ENCODE assay signal across 8 mouse cellular contexts in genomic region chr6:83775638-83776293, GRCm38 (mm10). TPM values are rescaled to one million over a fixed set of nuclear protein-coding genes. Genes with fewer than 3 reads are reported as not detected.
A peak's percentile ranks its signal among the peaks of the same experiment; 100 is the strongest.
DNase-seq lines count a peak whose midpoint lies in the region; ATAC-seq and TF ChIP-seq lines count a peak whose summit lies in the region.

Gene Tex261 (minus strand): TSS chr6:83775813.

- H3ac ChIP-seq in C2C12 (ENCODE audit: control insufficient read depth, insufficient read length, low read depth): peak within 1 kb of the TSS; percentile 95
- H3ac ChIP-seq in myocyte (ENCODE audit: control insufficient read depth, insufficient read length): peak within 1 kb of the TSS; percentile 42

- peak within 1 kb of the TSS; percentile 90 for H3K4me2 ChIP-seq in heart, embryonic 11.5 days
- H3K4me2 ChIP-seq in kidney, embryonic 16.5 days (replicated peaks; ENCODE audit: low read depth, low read length): peak within 1 kb of the TSS; percentile 72
- H3K4me2 ChIP-seq in myocyte (ENCODE audit: low read depth): peak within 1 kb of the TSS; percentile 85

- H3K4me1 ChIP-seq in erythroblast, embryonic 14.5 days (ENCODE audit: control insufficient read depth): peaks cover 34% of the 10 kb centered on the region
- H3K4me1 ChIP-seq in heart, embryonic 11.5 days (ENCODE audit: control insufficient read depth, insufficient read depth, low read length): peaks cover 10% of the 10 kb centered on the region
- H3K4me1 ChIP-seq in kidney, embryonic 16.5 days (ENCODE audit: insufficient read depth, low read length): peaks cover 11% of the 10 kb centered on the region
- H3K4me1 ChIP-seq in liver, adult 2 months (ENCODE audit: control insufficient read depth, insufficient read depth, low read length): peaks cover 7% of the 10 kb centered on the region

- DNase-seq in brain, embryonic 14.5 days (ENCODE audit: low read depth): peak; percentile 96
- peak; percentile 86 for DNase-seq in liver, adult 2 months (ENCODE audit: extremely low read depth, low read depth, low spot score)
- DNase-seq in splenic B cell, adult 2 months (ENCODE audit: low read depth, low spot score): peak; percentile 91

- peaks cover 11% of the 10 kb centered on the region for H3K79me3 ChIP-seq in C2C12 (ENCODE audit: low read depth)

- H3K4me3 ChIP-seq in C2C12 (ENCODE audit: insufficient read depth, poor library complexity, severe bottlenecking) (peak within 1 kb of the TSS; percentile 96), myocyte (peak within 1 kb of the TSS; percentile 79)
- peak within 1 kb of the TSS; percentile 97 for H3K4me3 ChIP-seq in erythroblast, embryonic 14.5 days (replicated peaks)
- peak within 1 kb of the TSS; percentile 88 for H3K4me3 ChIP-seq in heart, embryonic 11.5 days (ENCODE audit: low read depth, low read length)
- H3K4me3 ChIP-seq in kidney, embryonic 16.5 days (ENCODE audit: low read length): peak within 1 kb of the TSS; percentile 73
- peak within 1 kb of the TSS; percentile 95 for H3K4me3 ChIP-seq in liver, adult 2 months (ENCODE audit: insufficient read depth, low read depth, low read length)

- H3K79me2 ChIP-seq in C2C12 (ENCODE audit: control insufficient read depth, insufficient read depth): peaks cover 29% of the 10 kb centered on the region
- H3K79me2 ChIP-seq in liver, adult 2 months (ENCODE audit: control insufficient read depth, insufficient read depth, low read length): no peaks in the 10 kb centered on the region; the same call in 1 of the 2 replicates
- peaks cover 8% of the 10 kb centered on the region for H3K79me2 ChIP-seq in myocyte (ENCODE audit: control insufficient read depth, insufficient read depth)

- WGBS in heart, embryonic 11.5 days (ENCODE audit: insufficient replicate concordance): under 1% methylated on average over 45 of the region's 45 CpGs
- WGBS in kidney, embryonic 16.5 days: 0% methylated on average over 45 of the region's 45 CpGs
- 0% methylated on average over 43 of the region's 45 CpGs for WGBS in liver, adult 2 months

- ATAC-seq in heart, embryonic 11.5 days (replicated peaks; ENCODE audit: insufficient number of reproducible peaks, low FRiP score, low TSS enrichment): peak; percentile 93
- peak; percentile 97 for ATAC-seq in kidney, embryonic 16.5 days (ENCODE audit: low FRiP score, low TSS enrichment)

- peak; percentile 97 for TF ChIP-seq POLR2A in brain, embryonic 14.5 days (IDR thresholded peaks at IDR 0.05; ENCODE audit: borderline replicate concordance, extremely low read depth, insufficient read depth, insufficient read length, poor library complexity, severe bottlenecking)
- TF ChIP-seq POLR2A in liver, adult 2 months (IDR thresholded peaks at IDR 0.05; ENCODE audit: extremely low read depth, insufficient read depth, low read length): peak; percentile 77; the same call in 1 of the 2 replicates
- peak; percentile 98 for TF ChIP-seq POLR2A in myocyte (IDR thresholded peaks at IDR 0.05; ENCODE audit: insufficient read length, low read depth)

- H3K27ac ChIP-seq in heart, embryonic 11.5 days (ENCODE audit: low read depth, low read length): peak within 1 kb of the TSS; percentile 85
- H3K27ac ChIP-seq in kidney, embryonic 16.5 days (ENCODE audit: low read length): peak within 1 kb of the TSS; percentile 87
- peak within 1 kb of the TSS; percentile 88 for H3K27ac ChIP-seq in liver, adult 2 months (replicated peaks; ENCODE audit: insufficient read depth, low read depth, low read length)

- no peaks in the 10 kb centered on the region for H3K9me3 ChIP-seq in erythroblast, embryonic 14.5 days (ENCODE audit: control insufficient read depth, low read length)
- H3K9me3 ChIP-seq in heart, embryonic 11.5 days (replicated peaks; ENCODE audit: control insufficient read depth, low read length): no peaks in the 10 kb centered on the region
- H3K9me3 ChIP-seq in kidney, embryonic 16.5 days (ENCODE audit: low read length): no peaks in the 10 kb centered on the region

- H3K36me3 ChIP-seq in C2C12 (ENCODE audit: control insufficient read depth, insufficient read depth) (peaks cover 13% of the 10 kb centered on the region), myocyte (ENCODE audit: control insufficient read depth, insufficient read depth) (no peaks in the 10 kb centered on the region)
- H3K36me3 ChIP-seq in erythroblast, embryonic 14.5 days (ENCODE audit: control insufficient read depth): peaks cover 31% of the 10 kb centered on the region
- peaks cover 2% of the 10 kb centered on the region for H3K36me3 ChIP-seq in heart, embryonic 11.5 days (ENCODE audit: control insufficient read depth, insufficient read depth, low read length)
- H3K36me3 ChIP-seq in kidney, embryonic 16.5 days (ENCODE audit: insufficient read depth, low read length): peaks cover 17% of the 10 kb centered on the region
- no peaks in the 10 kb centered on the region for H3K36me3 ChIP-seq in liver, adult 2 months (ENCODE audit: control insufficient read depth, insufficient read depth, low read length)
- peaks cover 4% of the 10 kb centered on the region; the same call in 1 of the 2 replicates for H3K36me3 ChIP-seq in splenic B cell, adult 2 months (ENCODE audit: control insufficient read depth, insufficient read depth, low read length, poor library complexity, severe bottlenecking)

- TF ChIP-seq CTCF in C2C12 (IDR thresholded peaks at IDR 0.05; ENCODE audit: control insufficient read depth, insufficient read depth, insufficient read length): peak; percentile 93
- TF ChIP-seq CTCF in brain, embryonic 14.5 days (IDR thresholded peaks at IDR 0.05; ENCODE audit: borderline replicate concordance, extremely low read depth, insufficient read depth, insufficient read length): peak; percentile 82
- TF ChIP-seq CTCF in liver, adult 2 months (IDR thresholded peaks at IDR 0.05; ENCODE audit: low read depth, low read length): peak; percentile 66

- H3K27me3 ChIP-seq in C2C12 (ENCODE audit: control insufficient read depth, insufficient read depth, insufficient read length) (no peaks in the 10 kb centered on the region), myocyte (ENCODE audit: control insufficient read depth, insufficient read depth, insufficient read length) (no peaks in the 10 kb centered on the region)
- no peaks in the 10 kb centered on the region for H3K27me3 ChIP-seq in erythroblast, embryonic 14.5 days (ENCODE audit: control insufficient read depth)
- no peaks in the 10 kb centered on the region for H3K27me3 ChIP-seq in heart, embryonic 11.5 days (ENCODE audit: control insufficient read depth, insufficient read depth, low read length)
- H3K27me3 ChIP-seq in kidney, embryonic 16.5 days (ENCODE audit: insufficient read depth, low read length): no peaks in the 10 kb centered on the region
- no peaks in the 10 kb centered on the region for H3K27me3 ChIP-seq in liver, adult 2 months (ENCODE audit: control insufficient read depth, insufficient read depth, low read length)
- H3K27me3 ChIP-seq in splenic B cell, adult 2 months (ENCODE audit: control insufficient read depth, insufficient read depth, low read length, poor library complexity, severe bottlenecking): no peaks in the 10 kb centered on the region

- peak within 1 kb of the TSS; percentile 91 for H3K9ac ChIP-seq in heart, embryonic 11.5 days (ENCODE audit: low read depth, low read length)
- H3K9ac ChIP-seq in kidney, embryonic 16.5 days (replicated peaks; ENCODE audit: low read length): peak within 1 kb of the TSS; percentile 90
- H3K9ac ChIP-seq in liver, adult 2 months (ENCODE audit: low read depth, low read length): peak within 1 kb of the TSS; percentile 93

TF ChIP-seq in C2C12, 6 proteins besides CTCF, POLR2A, EP300 and RAD21:
- TF ChIP-seq MYOG (IDR thresholded peaks at IDR 0.05; ENCODE audit: control insufficient read depth, extremely low read depth, insufficient read length) (no peak), MAX (IDR thresholded peaks at IDR 0.05) (peak; percentile 28), MYOD1 (IDR thresholded peaks at IDR 0.05; ENCODE audit: control insufficient read depth, insufficient read length, low read depth) (no peak), CEBPB (IDR thresholded peaks at IDR 0.05; ENCODE audit: low read depth) (peak; percentile 80), FOSL1 (IDR thresholded peaks at IDR 0.05; ENCODE audit: insufficient read depth, low read length, poor library complexity, severe bottlenecking) (no peak)

TF ChIP-seq in myocyte, 11 proteins besides CTCF, POLR2A, EP300 and RAD21:
- TF ChIP-seq REST (IDR thresholded peaks at IDR 0.05; ENCODE audit: insufficient read depth, insufficient read length): no peak
- TF ChIP-seq POLR2AphosphoS2 (IDR thresholded peaks at IDR 0.05; ENCODE audit: insufficient read length, low read depth): peak; percentile 95
- no peak for TF ChIP-seq USF1 (IDR thresholded peaks at IDR 0.05; ENCODE audit: low read depth)
- no peak for TF ChIP-seq TCF12 (IDR thresholded peaks at IDR 0.05; ENCODE audit: insufficient read depth, poor library complexity, severe bottlenecking)
- no peak for TF ChIP-seq MYOG (IDR thresholded peaks at IDR 0.05; ENCODE audit: control insufficient read depth in 1 of 3, insufficient read depth in 1 of 3, insufficient read length in 2 of 3, low read depth in 2 of 3)
- peak in 1 of 3 experiments; percentile 19 for TF ChIP-seq MYOD1 (IDR thresholded peaks at IDR 0.05; ENCODE audit: control insufficient read depth in 1 of 3, insufficient read length in 2 of 3, low read depth in 2 of 3)
- no peak for TF ChIP-seq MAX (IDR thresholded peaks at IDR 0.05; ENCODE audit: low read depth)
- TF ChIP-seq CEBPB (IDR thresholded peaks at IDR 0.05; ENCODE audit: insufficient read depth, poor library complexity, severe bottlenecking): peak; percentile 72; the same call in 1 of the 2 replicates
- TF ChIP-seq E2F4 (IDR thresholded peaks at IDR 0.05; ENCODE audit: insufficient read depth): no peak

RNA-seq across cellular contexts. Expression of gene Tex261, which starts in this region (rescaled TPM):
- polyA plus RNA-seq in C2C12 (2012; fragmentation: generic; extraction: Trizol): 82.0 TPM
- 51.3 and 69.0 TPM in 2 replicates for polyA plus RNA-seq in brain, embryonic 14.5 days (2012; rRNA removed)
- 2.3 and 2.7 TPM in 2 replicates for polyA plus RNA-seq in erythroblast, embryonic 14.5 days (2012)
- polyA plus RNA-seq in heart, embryonic 11.5 days (2014; fragmentation: Nextera tagmentation; extraction: Ambion mirVana): 56.0 and 69.0 TPM in 2 replicates
- 98.9 and 101 TPM in 2 replicates for polyA plus RNA-seq in kidney, embryonic 16.5 days (2015; fragmentation: Nextera tagmentation; extraction: Ambion mirVana)
- total RNA-seq in liver, adult 2 months (2014; rRNA removed): 30.0 and 37.7 TPM in 2 replicates
- polyA plus RNA-seq in liver, adult 2 months (2012; rRNA removed): 98.1 and 114 TPM in 2 replicates
- 70.7 TPM for polyA plus RNA-seq in myocyte (2012; fragmentation: generic; extraction: Trizol)

Comparison
In these comparisons a context has a peak if more than half of its experiments do, and no peak if none do; other contexts are left out.
1. Peak in every context shown above with its lines: DNase-seq, ATAC-seq, H3K4me3 ChIP-seq and H3K27ac ChIP-seq.
2. RNA of gene Tex261 (polyA plus RNA-seq): 98.9 to 101 TPM in kidney, embryonic 16.5 days, 98.1 to 114 TPM in liver, adult 2 months, 82.0 TPM in C2C12 (single experiment), 70.7 TPM in myocyte (single experiment), 56.0 to 69.0 TPM in heart, embryonic 11.5 days and 51.3 to 69.0 TPM in brain, embryonic 14.5 days; 2.3 to 2.7 TPM in erythroblast, embryonic 14.5 days; every median in the first group is over 10 times any median in the second.